Mouse (Mus musculus): Measurements from ENCODE around the gene Mall. TPM values are rescaled to one million over a fixed set of nuclear protein-coding genes. Genes with fewer than 3 reads are reported as not detected.

Mall gene
- total and polyA plus RNA-seq, 3 experiments = 0.11 TPM; not detected in 2

GRCm38 (mm10) chr2:127754113-127754512 is 24.4 kb upstream of the Mall start:
- Histone ChIP-seq H3K27me3 (replicated peaks) (no peaks in the 10 kb centered on the region), H3K36me3 (replicated peaks in 1 of 2; ENCODE audit: control insufficient read depth in 1 of 2, insufficient read depth in 1 of 2, low read length in 1 of 2) (peaks cover 0 to 2% of the 10 kb centered on the region in 2 experiments), H3K9ac (ENCODE audit: insufficient read depth, low read depth) (no peak overlapping the region), H3K27ac (ENCODE audit: insufficient read depth, low read depth) (no peak overlapping the region), H3K4me3 (replicated peaks in 1 of 3; ENCODE audit: low read depth in 2 of 3, low read length in 2 of 3, poor library complexity in 1 of 3) (no peak overlapping the region), H3K4me1 (ENCODE audit: control insufficient read depth in 1 of 2, insufficient read depth in 2 of 2) (peaks cover 2 to 24% of the 10 kb centered on the region in 2 experiments; a peak in 3 of 4 replicates), H3K9me3 (replicated peaks; ENCODE audit: low read length) (no peaks in the 10 kb centered on the region), H3K79me2 (replicated peaks; ENCODE audit: control insufficient read depth, extremely low read depth, insufficient read depth, poor library complexity, severe bottlenecking) (no peaks in the 10 kb centered on the region), H3K4me2 (ENCODE audit: insufficient read depth, low read depth, poor library complexity, severe bottlenecking) (no peak overlapping the region)
- in situ Hi-C loops (cut with MboI; ENCODE audit: low pct_ligation_motif_present, low pct_unique_long_range_greater_than_20kb, low sequenced_read_pairs) = no loop called here
- no peak for DNase-seq (ENCODE audit: extremely low read depth)
- dilution Hi-C loops (cut with MboI; ENCODE audit: extremely low pct_ligation_motif_present, extremely low pct_unique_long_range_greater_than_20kb, low sequenced_read_pairs) = no loop called here
- TF ChIP-seq RAD21 (IDR thresholded peaks at IDR 0.05; ENCODE audit: low read depth, low read length) (no peak), TCF12 (IDR thresholded peaks at IDR 0.05; ENCODE audit: low read depth, low read length) (no peak), ETS1 (conservative IDR thresholded peaks at IDR 0.05; ENCODE audit: low read depth, low read length) (no peak), USF1 (IDR thresholded peaks at IDR 0.05; ENCODE audit: low read depth, low read length) (no peak), ZNF384 (IDR thresholded peaks at IDR 0.05; ENCODE audit: low read depth, low read length) (no peak), IRF4 (IDR thresholded peaks at IDR 0.05; ENCODE audit: low read depth, low read length) (no peak), TBP (conservative IDR thresholded peaks at IDR 0.05; ENCODE audit: low read depth, low read length) (no peak), ZC3H11A (IDR thresholded peaks at IDR 0.05; ENCODE audit: low read depth, low read length) (no peak), MYC (IDR thresholded peaks at IDR 0.05; ENCODE audit: low read depth, low read length) (no peak)

- H3K4me3 ChIP-seq (replicated peaks in 1 of 3; ENCODE audit: low read depth in 2 of 3, low read length in 2 of 3, poor library complexity in 1 of 3) = no peak overlapping the region
- no peaks in the 10 kb centered on the region for H3K79me2 ChIP-seq (replicated peaks; ENCODE audit: control insufficient read depth, extremely low read depth, insufficient read depth, poor library complexity, severe bottlenecking)
- no peaks in the 10 kb centered on the region for H3K27me3 ChIP-seq (replicated peaks)
- peak; percentile 26 for DNase-seq (ENCODE audit: extremely low read depth)
- no peak overlapping the region for H3K27ac ChIP-seq (ENCODE audit: insufficient read depth, low read depth)
- TF ChIP-seq EP300 (IDR thresholded peaks at IDR 0.05; ENCODE audit: low read length) (0 out of 2 replicates have a peak, but pooled peaks have one; percentile 34), ZNF384 (IDR thresholded peaks at IDR 0.05; ENCODE audit: low read depth, low read length) (no peak), TCF12 (IDR thresholded peaks at IDR 0.05; ENCODE audit: low read depth, low read length) (no peak), ELF1 (IDR thresholded peaks at IDR 0.05; ENCODE audit: low read depth, low read length) (no peak), SMC3 (IDR thresholded peaks at IDR 0.05; ENCODE audit: low read depth, low read length) (no peak), HCFC1 (IDR thresholded peaks at IDR 0.05; ENCODE audit: low read depth, low read length) (no peak)
- H3K9me3 ChIP-seq (replicated peaks; ENCODE audit: low read length) = no peaks in the 10 kb centered on the region
- peaks cover 2 to 18% of the 10 kb centered on the region in 2 experiments; a peak in 3 of 4 replicates for H3K4me1 ChIP-seq (ENCODE audit: control insufficient read depth in 1 of 2, insufficient read depth in 2 of 2)
- dilution Hi-C loops (cut with MboI; ENCODE audit: extremely low pct_ligation_motif_present, extremely low pct_unique_long_range_greater_than_20kb, low sequenced_read_pairs) = no loop called here
- in situ Hi-C loops (cut with MboI; ENCODE audit: low pct_ligation_motif_present, low pct_unique_long_range_greater_than_20kb, low sequenced_read_pairs) = no loop called here
- no peak overlapping the region for H3K9ac ChIP-seq (ENCODE audit: insufficient read depth, low read depth)
- H3K4me2 ChIP-seq (ENCODE audit: insufficient read depth, low read depth, poor library complexity, severe bottlenecking) = peak overlapping the region; percentile 1; the same call in 1 of the 2 replicates
- H3K36me3 ChIP-seq (replicated peaks in 1 of 2; ENCODE audit: control insufficient read depth in 1 of 2, insufficient read depth in 1 of 2, low read length in 1 of 2) = peaks cover 0 to 2% of the 10 kb centered on the region in 2 experiments
Measured at GRCm38 (mm10) chr2:127751849-127752610, 22.3 kb upstream of the Mall start.
